Mouse (Mus musculus): Measurements from ENCODE around the gene Cacng1. TPM values are rescaled to one million over a fixed set of nuclear protein-coding genes. Genes with fewer than 3 reads are reported as not detected.

Cacng1 gene
- 0.38 and 0.41 TPM in 2 replicates for polyA plus RNA-seq (2012; rRNA removed)

DNA sequence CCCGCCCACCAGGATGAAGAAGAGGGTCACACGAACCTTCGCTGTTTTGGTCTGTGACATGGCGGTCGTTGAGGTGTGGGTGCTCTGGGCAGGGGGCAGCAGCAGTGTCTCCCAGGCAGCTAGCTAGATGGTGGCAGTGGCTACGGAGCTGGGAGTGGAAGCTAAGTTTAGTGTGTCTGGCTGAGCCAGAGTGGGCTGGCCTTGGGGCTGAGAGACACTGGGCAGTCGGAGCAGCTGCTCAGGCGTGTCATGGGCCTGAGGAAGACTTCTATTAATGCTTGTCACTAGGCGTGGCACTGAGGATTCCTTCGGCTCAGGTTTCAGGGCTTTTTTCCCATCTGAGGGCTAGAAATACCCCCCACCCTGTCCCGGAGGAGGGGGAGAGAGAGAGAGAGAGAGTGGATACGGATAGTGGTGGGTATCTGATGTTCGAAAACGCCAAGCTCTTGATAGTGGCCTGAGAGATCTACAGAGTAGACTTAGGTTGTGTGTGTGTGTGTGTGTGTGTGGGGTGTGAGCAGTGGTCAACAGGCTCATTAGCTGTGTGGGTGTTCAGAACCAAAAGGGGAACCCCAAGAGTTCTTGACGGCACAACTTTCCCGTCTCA, at the start of gene Cacng1:
Cacng1 (minus strand) TSS at position 191 of the 607 bp plus-strand sequence.

Other genes starting within 250 kb of the Cacng1 start
- 1.5 and 1.8 TPM in 2 replicates for gene Pitpnc1, start 245.8 kb downstream of the Cacng1 start, polyA plus RNA-seq (2012; rRNA removed)
- 6.8 and 7.9 TPM in 2 replicates for gene Psmd12, start 237.0 kb downstream of the Cacng1 start, polyA plus RNA-seq (2012; rRNA removed)
- gene Helz, start 168.6 kb downstream of the Cacng1 start, polyA plus RNA-seq (2012; rRNA removed) = 11.6 and 15.2 TPM in 2 replicates
- gene Cacng4, start 78.0 kb upstream of the Cacng1 start, polyA plus RNA-seq (2012; rRNA removed) = 0.87 and 0.92 TPM in 2 replicates
- gene Cacng5, start 198.5 kb upstream of the Cacng1 start, polyA plus RNA-seq (2012; rRNA removed) = 0.07 TPM in 1 of 2 replicates, not detected in the other

Measured in colon, adult 2 months (tissue).